Mouse (Mus musculus) MEL (cell line): Measurements from ENCODE around the gene Lcor.

Experiments
- E2F4 ChIP-seq: IDR thresholded peaks from 2 replicates; pipeline ENCODE4 v1.6.1; 2011; ENCODE audit warnings: low read depth, low read length, improper control_type of control experiment, borderline replicate concordance
- EP300 ChIP-seq, 2 experiments: IDR thresholded peaks; 2 replicates each; pipeline ENCODE4 v1.6.1; 2011; ENCODE audit warnings: improper control_type of control experiment in 2 of 2, low read length in 2 of 2, low read depth in 1 of 2, mild to moderate bottlenecking in 1 of 2
- POLR2A ChIP-seq, 2 experiments: IDR thresholded peaks; 2 replicates each; pipeline ENCODE4 v1.6.1; 2011 to 2012; ENCODE audit warnings: low read length in 2 of 2, mild to moderate bottlenecking in 2 of 2, control low read depth in 1 of 2, improper control_type of control experiment in 1 of 2, low read depth in 1 of 2, moderate library complexity in 1 of 2; ENCODE audit not compliant: control insufficient read depth in 1 of 2, insufficient read depth in 1 of 2, poor library complexity in 1 of 2
- UBTF ChIP-seq: IDR thresholded peaks from 2 replicates; pipeline ENCODE4 v1.6.1; 2012; ENCODE audit warnings: low read depth, mild to moderate bottlenecking, inconsistent platforms, low read length, improper control_type of control experiment, moderate library complexity, borderline replicate concordance; ENCODE audit not compliant: insufficient read depth

GRCm38 (mm10) chr19:41558891-41559486 lies 76.6 kb downstream of the Lcor start:
- no peak for TF ChIP-seq E2F4
- no peak for TF ChIP-seq EP300 (IDR thresholded peaks at IDR 0.05; ENCODE audit: low read depth in 1 of 2, low read length in 2 of 2)
- no peak for TF ChIP-seq UBTF
- TF ChIP-seq POLR2A (IDR thresholded peaks at IDR 0.05; ENCODE audit: control insufficient read depth in 1 of 2, insufficient read depth in 1 of 2, low read depth in 1 of 2, low read length in 2 of 2, poor library complexity in 1 of 2) = no peak
